Mouse (Mus musculus): ENCODE results near the gene Tmem163.

The Tmem163 gene

GRCm38 (mm10) chr1:127642976-127643769 is 36.2 kb downstream of the Tmem163 start:
- peak; percentile 56 to 63 for DNase-seq

GRCm38 (mm10) chr1:127637917-127638316 is 41.4 kb downstream of the Tmem163 start:
- DNase-seq = no peak

- DNase-seq = no peak
Observed at GRCm38 (mm10) chr1:127627151-127627550, 52.2 kb downstream of the Tmem163 start.

GRCm38 (mm10) chr1:127625577-127626362 is 53.6 kb downstream of the Tmem163 start:
- DNase-seq = no peak

GRCm38 (mm10) chr1:127622349-127622748 is 57.0 kb downstream of the Tmem163 start:
- DNase-seq = no peak

GRCm38 (mm10) chr1:127619036-127619435 is 60.3 kb downstream of the Tmem163 start:
- DNase-seq = peak; percentile 59 to 67

- no peak for DNase-seq
Observed at GRCm38 (mm10) chr1:127610378-127610777, 69.0 kb downstream of the Tmem163 start.

- no peak for DNase-seq
Observed at GRCm38 (mm10) chr1:127609814-127610213, 69.5 kb downstream of the Tmem163 start.

- DNase-seq = no peak
Observed at GRCm38 (mm10) chr1:127608326-127608725, 71.0 kb downstream of the Tmem163 start.

GRCm38 (mm10) chr1:127603697-127604631 is 75.4 kb downstream of the Tmem163 start:
- no peak for DNase-seq

GRCm38 (mm10) chr1:127596143-127596542 is 83.2 kb downstream of the Tmem163 start:
- no peak for DNase-seq

- no peak for DNase-seq
Observed at GRCm38 (mm10) chr1:127595735-127596134, 83.6 kb downstream of the Tmem163 start.

GRCm38 (mm10) chr1:127589542-127589941 is 89.8 kb downstream of the Tmem163 start:
- peak; percentile 56 to 62 for DNase-seq

- DNase-seq = no peak
Observed at GRCm38 (mm10) chr1:127587071-127587470, 92.3 kb downstream of the Tmem163 start.

GRCm38 (mm10) chr1:127586156-127586555 is 93.2 kb downstream of the Tmem163 start:
- DNase-seq = no peak

- DNase-seq = no peak
Observed at GRCm38 (mm10) chr1:127577981-127578380, 101.4 kb downstream of the Tmem163 start.

- DNase-seq = peak in 1 of 2 experiments; percentile 29
Observed at GRCm38 (mm10) chr1:127577083-127577482, 102.3 kb downstream of the Tmem163 start.

- DNase-seq = no peak
Observed at GRCm38 (mm10) chr1:127576563-127576962, 102.8 kb downstream of the Tmem163 start.

GRCm38 (mm10) chr1:127576143-127576542 is 103.2 kb downstream of the Tmem163 start:
- no peak for DNase-seq

- DNase-seq = no peak
Observed at GRCm38 (mm10) chr1:127575692-127576091, 103.7 kb downstream of the Tmem163 start.

GRCm38 (mm10) chr1:127573186-127573585 is 106.2 kb downstream of the Tmem163 start:
- no peak for DNase-seq

- no peak for DNase-seq
Observed at GRCm38 (mm10) chr1:127568641-127569040, 110.7 kb downstream of the Tmem163 start.

- DNase-seq = no peak
Observed at GRCm38 (mm10) chr1:127556486-127556845, 122.9 kb downstream of the Tmem163 start.

Measured in cerebellum, postnatal 36 days (tissue).